Mouse (Mus musculus) hindbrain, embryonic 13.5 days (tissue): Measurements from ENCODE around the gene Plch2. TPM values are rescaled to one million over a fixed set of nuclear protein-coding genes. Genes with fewer than 3 reads are reported as not detected.
A peak's percentile ranks its signal among the peaks of the same experiment; 100 is the strongest.

Source experiments
- ATAC-seq: fragments of 200-750 bp; cut with Nextera tagmentation; 2 replicates; pipeline ENCODE4 v1.8.0; 2017; ENCODE audit warnings: moderate TSS enrichment; ENCODE audit not compliant: low FRiP score
- H3K27ac ChIP-seq: fragments of 300-500 bp; sonication (generic); 2 replicates; pipeline ENCODE4 v1.5.1; 2015; ENCODE audit warnings: inconsistent platforms, mild to moderate bottlenecking, moderate library complexity
- H3K27me3 ChIP-seq: fragments of 300-500 bp; sonication (generic); 2 replicates; pipeline ENCODE4 v1.6.1; 2015; ENCODE audit warnings: mild to moderate bottlenecking, inconsistent platforms
- H3K36me3 ChIP-seq: fragments of 300-500 bp; sonication (generic); 2 replicates; pipeline ENCODE4 v1.6.1; 2015; ENCODE audit warnings: mild to moderate bottlenecking, inconsistent platforms
- H3K4me1 ChIP-seq: fragments of 300-500 bp; sonication (generic); replicated peaks from 2 replicates; pipeline ENCODE4 v1.6.1; 2015; ENCODE audit warnings: inconsistent platforms
- H3K4me2 ChIP-seq: fragments of 300-500 bp; sonication (generic); 2 replicates; pipeline ENCODE4 v1.6.1; 2015; ENCODE audit warnings: inconsistent platforms, mild to moderate bottlenecking, moderate library complexity
- H3K4me3 ChIP-seq: fragments of 300-500 bp; sonication (generic); 2 replicates; pipeline ENCODE4 v1.5.1; 2015; ENCODE audit warnings: mild to moderate bottlenecking, inconsistent platforms
- H3K9ac ChIP-seq: fragments of 300-500 bp; sonication (generic); 2 replicates; pipeline ENCODE4 v1.6.1; 2015; ENCODE audit warnings: mild to moderate bottlenecking, inconsistent platforms
- H3K9me3 ChIP-seq: fragments of 300-500 bp; sonication (generic); 2 replicates; pipeline ENCODE4 v1.6.1; 2016; ENCODE audit warnings: inconsistent platforms
- WGBS: fragments of 180-500 bp; shearing (Covaris S2); methylation state at CpG from one replicate; pipeline ENCODE4 v1.1.7; 2015; 5-methylcytosine and 5-hydroxymethylcytosine counted together
- polyA plus RNA-seq: library from polyadenylated mRNA; unstranded; fragments of >200 nt; fragmentation: Nextera tagmentation; extraction: Ambion mirVana; gene quantifications from 2 replicates; pipeline ENCODE4 v1.2.1, GENCODE M21; 2015

The Plch2 gene
- polyA plus RNA-seq, 1 experiment from 2014 or later: 8.4 TPM

DNA sequence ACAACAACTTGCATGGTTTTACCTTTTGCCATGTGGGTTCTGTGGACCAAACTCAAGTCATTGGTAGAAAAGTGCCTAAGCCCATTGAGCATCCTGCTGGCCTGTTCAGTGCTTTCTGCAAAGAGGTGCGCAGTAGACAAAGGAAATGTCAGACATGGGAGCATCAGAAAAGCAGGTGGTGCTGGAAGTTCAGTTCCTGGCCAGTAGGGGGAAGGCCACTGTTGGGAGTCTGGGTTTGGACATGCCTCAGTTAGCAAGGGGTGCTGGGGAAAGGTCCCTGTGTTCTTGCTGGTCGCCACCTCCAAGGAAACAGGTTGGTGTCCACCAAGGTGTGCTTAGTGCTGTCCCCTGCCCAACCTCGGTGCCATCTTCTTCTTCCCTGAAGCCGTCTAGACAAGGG, 76.5 kb downstream of the Plch2 start:
- ATAC-seq: no peak
- Histone ChIP-seq H3K9me3 (no peaks in the 10 kb centered on the region), H3K4me3 (no peak overlapping the region), H3K4me1 (peaks cover 11% of the 10 kb centered on the region), H3K27me3 (peaks cover 18% of the 10 kb centered on the region), H3K36me3 (peaks cover 63% of the 10 kb centered on the region), H3K9ac (no peak overlapping the region), H3K4me2 (no peak overlapping the region), H3K27ac (no peak overlapping the region)
- WGBS: 88% methylated on average over 4 of the region's 4 CpGs

DNA sequence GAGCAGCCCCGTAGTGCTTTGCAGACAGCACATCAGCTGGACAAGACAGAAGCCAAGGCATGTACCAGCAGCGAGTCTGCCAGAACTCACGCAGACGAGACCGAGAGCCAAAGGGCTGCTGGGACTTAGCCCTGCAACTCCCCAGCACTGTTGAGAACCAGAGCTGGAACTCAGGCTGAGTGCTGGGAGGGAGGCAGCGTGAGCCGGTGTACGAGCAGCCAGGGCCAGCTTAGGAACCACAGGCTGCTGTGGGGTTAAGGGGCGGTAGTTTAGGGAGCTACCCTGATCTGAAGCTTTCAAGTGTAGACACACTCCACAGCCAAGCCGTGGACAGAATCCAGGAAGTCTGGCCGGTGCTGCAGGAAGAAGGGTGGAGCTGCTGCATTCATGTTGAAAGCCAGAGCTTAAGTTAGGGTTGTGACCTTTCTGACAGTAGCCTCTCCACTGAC, 82.4 kb downstream of the Plch2 start:
- no peak overlapping the region for H3K4me3 ChIP-seq
- no peak overlapping the region for H3K27ac ChIP-seq
- 94% methylated on average over 11 of the region's 11 CpGs for WGBS

DNA sequence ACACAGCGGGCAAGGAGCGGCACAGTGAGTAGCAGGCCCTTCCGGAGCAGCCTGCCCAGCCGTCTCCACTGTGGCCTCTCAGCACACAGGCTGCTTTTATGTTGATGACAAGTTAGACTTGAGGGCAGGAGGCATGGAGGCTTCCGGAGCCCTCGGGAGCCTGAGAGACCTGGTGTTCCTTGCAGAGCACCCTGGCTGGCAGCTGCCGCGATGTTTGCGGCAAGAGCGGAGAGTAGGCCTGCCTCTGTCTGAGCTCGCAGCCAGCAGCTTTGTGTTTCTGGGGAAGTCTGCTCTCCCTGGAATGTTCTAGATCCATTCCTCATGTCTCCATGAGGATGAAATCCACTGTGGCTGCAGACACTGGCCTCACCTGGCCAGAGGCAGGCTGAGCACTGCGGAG, 84.0 kb downstream of the Plch2 start:
- Histone ChIP-seq H3K9me3 (no peaks in the 10 kb centered on the region), H3K27me3 (no peaks in the 10 kb centered on the region), H3K4me3 (no peak overlapping the region), H3K36me3 (peaks cover 87% of the 10 kb centered on the region), H3K4me2 (no peak overlapping the region), H3K9ac (no peak overlapping the region), H3K4me1 (peaks cover 2% of the 10 kb centered on the region; the same call in 1 of the 2 replicates), H3K27ac (no peak overlapping the region)
- WGBS: 96% methylated on average over 12 of the region's 12 CpGs
- ATAC-seq: no peak

More for the DNA sequence above, 82.4 kb downstream of the Plch2 start:
- Histone ChIP-seq H3K9me3 (no peaks in the 10 kb centered on the region), H3K36me3 (peaks cover 100% of the 10 kb centered on the region), H3K9ac (no peak overlapping the region), H3K27me3 (no peaks in the 10 kb centered on the region), H3K4me1 (no peaks in the 10 kb centered on the region), H3K4me2 (no peak overlapping the region)
- ATAC-seq: no peak

GRCm38 (mm10) chr4:154967173-154967572, 89.4 kb downstream of the Plch2 start:
- Histone ChIP-seq H3K9me3 (no peaks in the 10 kb centered on the region), H3K4me1 (peaks cover 42% of the 10 kb centered on the region), H3K9ac (no peak overlapping the region), H3K27ac (no peak overlapping the region), H3K4me2 (no peak overlapping the region), H3K27me3 (0 out of 2 replicates have a peak, but pooled peaks cover 7% of the 10 kb centered on the region), H3K4me3 (no peak overlapping the region), H3K36me3 (peaks cover 33% of the 10 kb centered on the region)
- WGBS: 53% methylated on average over 5 of the region's 5 CpGs
- no peak for ATAC-seq

DNA sequence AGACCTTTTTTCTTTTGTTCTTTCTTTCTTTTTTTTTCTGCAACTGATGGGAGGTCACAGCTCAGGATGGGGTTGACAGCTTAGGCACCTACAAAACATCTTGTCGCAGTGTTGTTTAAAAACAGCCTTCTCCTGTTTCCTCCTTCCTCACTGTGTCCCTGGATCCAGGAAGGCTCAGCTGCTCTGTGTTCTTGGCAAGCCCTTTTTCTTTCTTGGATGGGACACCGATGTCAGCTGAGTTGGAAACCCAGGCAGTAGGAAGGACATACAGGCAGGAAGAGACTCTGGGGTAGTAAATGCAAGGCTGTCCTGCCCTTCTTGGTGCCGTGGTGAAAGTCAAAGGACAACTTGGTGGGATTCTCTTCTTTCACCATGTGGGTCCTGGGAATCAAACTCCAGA, 90.7 kb downstream of the Plch2 start:
- peaks cover 55% of the 10 kb centered on the region for H3K4me1 ChIP-seq

GRCm38 (mm10) chr4:154964581-154965235, 91.9 kb downstream of the Plch2 start:
- peak overlapping the region; percentile 90 for H3K9ac ChIP-seq
- H3K4me3 ChIP-seq: peak overlapping the region; percentile 78
- H3K9me3 ChIP-seq: no peaks in the 10 kb centered on the region
- H3K27ac ChIP-seq: peak overlapping the region; percentile 97
- H3K36me3 ChIP-seq: peaks cover 9% of the 10 kb centered on the region
- under 1% methylated on average over 36 of the region's 36 CpGs for WGBS
- ATAC-seq: peak; percentile 3; the same call in 1 of the 2 replicates
- peaks cover 25% of the 10 kb centered on the region for H3K27me3 ChIP-seq
- peak overlapping the region; percentile 89 for H3K4me2 ChIP-seq
- H3K4me1 ChIP-seq: peaks cover 65% of the 10 kb centered on the region

More for the DNA sequence above, 90.7 kb downstream of the Plch2 start:
- H3K36me3 ChIP-seq: peaks cover 20% of the 10 kb centered on the region
- peak overlapping the region; percentile 89 for H3K4me2 ChIP-seq
- H3K4me3 ChIP-seq: 0 out of 2 replicates have a peak overlapping the region, but pooled peaks have one; percentile 4
- H3K27me3 ChIP-seq: peaks cover 17% of the 10 kb centered on the region; the same call in 1 of the 2 replicates
- peak overlapping the region; percentile 97; the same call in 1 of the 2 replicates for H3K27ac ChIP-seq
- peak overlapping the region; percentile 90 for H3K9ac ChIP-seq
- no peaks in the 10 kb centered on the region for H3K9me3 ChIP-seq
- WGBS: 73% methylated on average over 3 of the region's 3 CpGs
- no peak for ATAC-seq

DNA sequence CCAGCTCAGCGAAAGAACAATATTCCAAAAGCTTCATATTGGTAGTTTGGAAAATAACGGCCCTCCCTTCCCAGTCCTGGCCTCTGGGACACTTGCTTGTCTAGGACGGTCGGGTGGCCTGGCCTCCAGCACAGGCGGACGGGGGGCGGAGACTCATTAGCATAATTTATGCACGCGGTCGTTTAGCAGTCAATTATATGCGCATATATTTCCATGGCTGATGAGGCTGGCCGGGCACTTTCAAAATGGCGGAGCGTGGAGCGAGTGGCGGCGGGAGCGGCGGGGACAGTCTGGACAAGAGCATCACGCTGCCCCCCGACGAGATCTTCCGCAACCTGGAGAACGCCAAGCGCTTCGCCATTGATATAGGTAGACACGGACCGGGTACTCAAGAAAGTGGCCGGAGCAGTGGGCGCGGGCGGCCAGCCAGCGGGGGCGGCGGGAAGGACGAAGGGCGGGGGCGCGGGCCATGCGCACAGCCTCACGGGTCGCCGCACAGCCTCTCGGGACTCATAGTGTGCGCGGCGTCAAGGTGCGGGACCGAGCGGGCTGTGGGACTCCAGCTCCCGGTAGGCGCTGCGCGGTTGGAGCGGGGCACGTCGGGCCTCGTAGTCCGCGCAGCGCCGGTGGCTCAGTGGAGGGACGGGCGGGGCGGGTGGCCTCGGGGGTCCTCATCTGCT, 92.5 kb downstream of the Plch2 start, which contains the start of gene Pank4:
Gene Pank4, plus strand, starts transcription at position 223 of the 680 bp plus-strand sequence.
- peak within 1 kb of the TSS; percentile 90 for H3K9ac ChIP-seq
- peaks cover 2% of the 10 kb centered on the region for H3K36me3 ChIP-seq
- peak within 1 kb of the TSS; percentile 97 for H3K27ac ChIP-seq
- ATAC-seq: peak; percentile 91
- WGBS: under 1% methylated on average over 64 of the region's 66 CpGs
- H3K4me1 ChIP-seq: peaks cover 71% of the 10 kb centered on the region
- H3K4me3 ChIP-seq: peak within 1 kb of the TSS; percentile 78
- H3K9me3 ChIP-seq: no peaks in the 10 kb centered on the region
- peaks cover 31% of the 10 kb centered on the region for H3K27me3 ChIP-seq
- peak within 1 kb of the TSS; percentile 89 for H3K4me2 ChIP-seq

DNA sequence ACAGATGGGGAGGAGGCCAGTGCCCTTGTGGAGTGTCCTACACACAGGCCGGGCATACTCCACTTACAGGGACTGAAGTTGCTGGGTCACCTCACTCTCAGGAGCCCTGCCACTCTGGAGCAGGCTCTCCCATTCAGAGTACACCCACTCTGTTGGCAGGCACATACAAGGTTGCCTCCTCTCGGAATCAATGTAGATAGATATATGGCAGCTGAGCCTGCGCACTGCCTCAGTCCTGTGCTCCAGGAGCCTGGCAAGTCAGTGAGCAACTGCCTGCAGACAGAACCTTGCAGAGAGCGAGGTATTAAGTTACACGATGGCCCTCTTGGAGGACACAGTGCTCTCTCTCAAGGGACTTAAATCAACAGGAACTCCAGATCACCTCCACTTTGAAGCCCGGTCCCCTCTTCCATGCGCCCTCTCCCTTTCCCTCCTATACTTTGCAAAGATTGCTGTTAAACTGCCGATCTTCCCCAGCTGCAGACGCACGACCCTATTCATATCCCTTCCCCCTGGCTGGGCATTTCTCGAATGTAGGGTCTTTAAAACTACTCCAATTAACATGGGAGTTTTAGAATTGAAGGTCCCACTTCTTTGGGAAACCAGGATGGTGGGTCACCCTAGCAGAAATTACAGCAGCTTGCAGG, 93.3 kb downstream of the Plch2 start:
- Histone ChIP-seq H3K27ac (peak overlapping the region; percentile 97), H3K36me3 (no peaks in the 10 kb centered on the region; the same call in 1 of the 2 replicates), H3K27me3 (peaks cover 37% of the 10 kb centered on the region), H3K4me1 (peaks cover 79% of the 10 kb centered on the region), H3K9ac (peak overlapping the region; percentile 90), H3K4me2 (peak overlapping the region; percentile 89), H3K4me3 (peak overlapping the region; percentile 78), H3K9me3 (no peaks in the 10 kb centered on the region)
- WGBS: 12% methylated on average over 11 of the region's 11 CpGs
- no peak for ATAC-seq

- Histone ChIP-seq H3K4me1 (peaks cover 84% of the 10 kb centered on the region), H3K36me3 (no peaks in the 10 kb centered on the region; the same call in 1 of the 2 replicates), H3K27me3 (peaks cover 37% of the 10 kb centered on the region), H3K4me2 (peak overlapping the region; percentile 89), H3K4me3 (peak overlapping the region; percentile 78), H3K9me3 (no peaks in the 10 kb centered on the region), H3K9ac (peak overlapping the region; percentile 90), H3K27ac (peak overlapping the region; percentile 97)
- WGBS: 44% methylated on average over 7 of the region's 7 CpGs
- ATAC-seq: no peak
Observed at GRCm38 (mm10) chr4:154962683-154963082, 93.9 kb downstream of the Plch2 start.

DNA sequence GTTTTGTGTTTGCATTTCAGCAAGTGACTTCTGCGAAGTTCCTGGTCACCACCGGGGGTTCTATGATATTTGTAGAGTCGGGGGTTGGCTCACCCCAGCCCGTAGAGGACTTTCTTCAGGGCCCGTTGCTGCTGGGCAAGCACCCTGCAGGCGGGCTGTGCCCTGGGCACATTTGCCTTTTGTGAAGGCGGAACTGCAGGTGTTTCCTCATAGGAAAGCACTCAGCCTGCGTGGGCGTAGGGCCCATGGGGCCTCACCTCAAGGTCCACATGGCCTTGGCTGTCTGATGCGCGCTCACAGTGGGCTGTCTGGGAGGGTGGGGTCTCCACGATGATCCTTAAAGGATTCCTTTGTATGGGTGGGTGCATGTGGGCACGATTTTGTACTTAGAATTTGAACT, 94.7 kb downstream of the Plch2 start:
- Histone ChIP-seq H3K36me3 (no peaks in the 10 kb centered on the region), H3K4me2 (peak overlapping the region; percentile 89), H3K9ac (peak overlapping the region; percentile 90), H3K27me3 (peaks cover 39% of the 10 kb centered on the region), H3K4me3 (peak overlapping the region; percentile 78), H3K27ac (peak overlapping the region; percentile 97), H3K4me1 (peaks cover 89% of the 10 kb centered on the region), H3K9me3 (no peaks in the 10 kb centered on the region)
- ATAC-seq: no peak
- WGBS: 3% methylated on average over 13 of the region's 13 CpGs

- Histone ChIP-seq H3K36me3 (no peaks in the 10 kb centered on the region), H3K9me3 (no peaks in the 10 kb centered on the region), H3K4me3 (peak overlapping the region; percentile 78), H3K27ac (peak overlapping the region; percentile 97), H3K4me2 (peak overlapping the region; percentile 89), H3K4me1 (peaks cover 86% of the 10 kb centered on the region), H3K27me3 (peaks cover 42% of the 10 kb centered on the region), H3K9ac (peak overlapping the region; percentile 90)
- no peak for ATAC-seq
- under 1% methylated on average over 47 of the region's 47 CpGs for WGBS
Observed at GRCm38 (mm10) chr4:154961226-154961738, 95.3 kb downstream of the Plch2 start.
